Mouse (Mus musculus): ENCODE measurements around the gene E430018J23Rik. TPM values are rescaled to one million over a fixed set of nuclear protein-coding genes. Genes with fewer than 3 reads are reported as not detected.

Gene E430018J23Rik
- 3.5 TPM for polyA plus RNA-seq (2014; fragmentation: Illumina TruSeq; extraction: RNeasy Lipid Tissue Mini Kit (QIAGEN cat#74804); ENCODE audit: insufficient read depth, low read depth, low replicate concordance)

GRCm38 (mm10) chr7:127393157-127393943 is at the start of gene E430018J23Rik:
TSS of gene E430018J23Rik (minus strand) at chr7:127393629.

DNA sequence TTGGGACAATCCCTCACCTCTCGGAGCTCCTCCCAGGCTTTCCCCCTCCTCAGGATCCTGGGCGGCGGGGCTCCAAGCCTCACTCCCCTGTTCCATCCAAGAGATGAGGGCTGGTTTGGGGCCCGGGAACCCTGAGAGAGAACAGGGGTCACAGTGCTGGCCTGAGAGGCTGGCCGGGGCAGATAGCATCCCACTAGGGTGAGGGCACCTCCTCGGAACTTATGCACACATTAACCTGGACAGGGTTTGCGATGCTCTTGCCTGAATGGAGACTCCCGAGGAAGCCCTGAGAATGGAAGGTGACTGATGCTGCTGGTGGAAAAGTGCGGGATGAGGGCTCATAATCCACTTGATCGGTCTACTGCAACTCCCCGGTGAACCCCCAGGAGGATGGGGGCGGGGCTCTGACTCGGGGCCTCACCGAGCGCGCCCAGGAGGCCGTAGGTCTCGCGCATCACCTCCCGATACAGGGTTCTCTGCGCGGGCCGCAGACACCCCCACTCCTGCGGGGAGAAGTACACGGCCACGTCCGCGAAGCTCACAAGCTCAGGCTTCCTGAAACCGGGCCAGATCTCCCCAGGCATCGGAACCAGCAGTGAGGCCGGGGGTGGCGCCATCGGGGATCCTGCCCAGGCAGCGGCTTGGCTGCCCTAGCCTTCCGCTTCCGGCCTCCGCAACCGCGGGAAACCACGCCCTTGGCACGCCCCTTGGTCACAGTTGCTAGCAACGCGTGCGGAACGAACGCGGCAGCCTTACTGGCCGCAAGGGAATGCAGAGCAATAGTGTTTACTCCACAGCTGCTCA is 28.2 kb upstream of the E430018J23Rik start, which contains the start of gene Zfp688:
Zfp688 (minus strand) TSS at position 681 of the 804 bp plus-strand sequence.

DNA sequence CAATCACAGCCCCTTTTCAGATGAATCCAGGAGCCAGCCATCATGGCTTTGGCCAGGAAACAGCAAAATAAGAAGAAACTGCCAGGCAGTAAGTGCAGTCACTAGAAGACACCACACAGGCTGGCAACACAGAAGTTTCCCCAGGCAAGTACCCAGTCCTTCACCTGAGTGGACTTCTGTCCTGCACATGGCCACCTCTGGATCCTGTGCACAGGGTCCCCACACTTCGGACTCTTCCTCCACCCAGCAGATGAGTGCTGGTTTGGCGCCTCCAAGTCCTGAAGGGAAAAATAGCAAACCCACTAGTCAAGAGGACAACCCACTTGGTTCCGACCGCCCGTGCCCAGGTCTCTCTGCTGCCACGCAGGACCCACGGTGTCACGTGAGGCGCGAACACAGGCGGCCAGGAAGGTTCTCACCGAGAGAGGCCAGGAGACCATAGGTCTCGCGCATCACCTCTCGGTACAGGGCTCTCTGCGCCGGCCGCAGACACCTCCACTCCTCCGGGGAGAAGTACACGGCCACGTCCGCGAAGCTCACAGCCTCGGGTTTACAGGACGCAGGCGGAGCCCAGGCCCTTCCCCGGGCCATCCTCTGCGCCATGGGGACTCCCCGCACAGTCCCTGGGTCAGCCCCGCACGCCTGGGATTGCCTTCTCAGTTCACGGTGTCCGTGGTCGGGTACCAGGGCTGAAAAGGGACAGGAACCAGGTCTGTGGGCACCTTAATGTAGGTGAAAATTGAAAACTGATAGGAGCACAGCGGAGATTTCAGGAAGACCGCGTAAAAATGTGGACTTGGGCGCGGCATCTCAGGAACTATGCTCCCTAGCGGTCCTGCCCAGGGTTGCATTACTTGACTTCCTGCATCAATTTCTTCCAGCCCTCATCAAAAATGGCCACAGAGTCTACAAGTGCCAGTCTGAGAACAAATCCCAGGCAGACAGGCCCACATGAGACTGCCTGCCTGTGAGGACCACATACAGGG is 12.9 kb upstream of the E430018J23Rik start, which contains the start of gene Zfp764:
Zfp764 (minus strand) TSS at position 821 of the 986 bp plus-strand sequence.

GRCm38 (mm10) chr7:127386641-127387392 is 6.6 kb downstream of the E430018J23Rik start, which contains the start of gene 9130019O22Rik:
TSS of gene 9130019O22Rik (minus strand) at chr7:127387166.

GRCm38 (mm10) chr7:127375271-127376245 is 17.9 kb downstream of the E430018J23Rik start, which contains the start of gene Zfp747:
TSS of gene Zfp747 (minus strand) at chr7:127376050.

DNA sequence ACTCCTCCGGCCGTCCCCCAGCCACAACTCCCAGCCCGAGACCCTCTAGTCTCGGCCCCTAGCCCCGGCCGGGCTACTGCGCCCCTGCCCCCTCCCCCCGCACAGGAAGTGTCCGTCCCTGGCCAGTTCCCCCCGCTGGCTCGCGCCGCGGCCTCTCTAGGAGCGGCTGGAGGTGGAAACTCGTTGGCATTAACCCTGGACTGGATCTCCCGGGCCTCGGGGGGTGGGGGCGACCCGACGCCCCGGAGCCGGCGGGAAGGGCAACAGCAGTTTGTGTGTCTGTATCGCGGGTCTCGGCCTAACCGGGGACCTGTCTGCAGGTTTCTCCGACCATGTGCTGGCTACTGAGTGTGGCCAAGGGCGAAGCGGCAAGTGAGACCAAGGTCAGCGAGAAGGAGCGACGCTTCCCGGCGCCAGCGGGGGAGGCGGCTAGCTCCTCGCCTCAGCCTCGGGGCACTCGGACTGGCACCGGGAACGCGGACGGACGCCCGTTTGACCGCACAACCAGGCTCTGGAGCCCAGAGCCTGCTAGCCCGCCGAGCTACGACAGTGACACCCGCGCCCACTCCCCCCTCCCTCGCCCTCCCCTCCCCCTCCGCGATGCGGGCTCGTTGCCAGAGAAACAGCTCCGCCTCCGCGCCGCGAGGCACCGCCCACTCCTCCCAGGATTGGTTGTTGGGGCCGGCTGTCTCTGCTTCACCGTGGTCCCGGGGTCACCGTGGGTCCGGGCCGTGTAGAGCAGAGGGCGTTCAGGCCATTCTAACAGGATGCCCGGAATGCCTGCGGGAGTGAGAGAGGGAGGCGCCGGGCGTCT is 47.7 kb downstream of the E430018J23Rik start, which contains the start of gene Zfp768:
Zfp768 (minus strand) TSS at position 78 of the 814 bp plus-strand sequence.

Other genes starting within 250 kb of the E430018J23Rik start
- gene Cd2bp2, start 197.6 kb downstream of the E430018J23Rik start, polyA plus RNA-seq (2014; fragmentation: Illumina TruSeq; extraction: RNeasy Lipid Tissue Mini Kit (QIAGEN cat#74804); ENCODE audit: insufficient read depth, low read depth, low replicate concordance): 33.6 TPM
- gene Tbc1d10b, start 185.2 kb downstream of the E430018J23Rik start, polyA plus RNA-seq (2014; fragmentation: Illumina TruSeq; extraction: RNeasy Lipid Tissue Mini Kit (QIAGEN cat#74804); ENCODE audit: insufficient read depth, low read depth, low replicate concordance): 16.9 TPM
- gene Mylpf, start 184.7 kb downstream of the E430018J23Rik start, polyA plus RNA-seq (2014; fragmentation: Illumina TruSeq; extraction: RNeasy Lipid Tissue Mini Kit (QIAGEN cat#74804); ENCODE audit: insufficient read depth, low read depth, low replicate concordance): 4.2 TPM
- gene Zfp553, start 160.6 kb downstream of the E430018J23Rik start, polyA plus RNA-seq (2014; fragmentation: Illumina TruSeq; extraction: RNeasy Lipid Tissue Mini Kit (QIAGEN cat#74804); ENCODE audit: insufficient read depth, low read depth, low replicate concordance): 5.6 TPM
- gene Sept1, start 160.5 kb downstream of the E430018J23Rik start, polyA plus RNA-seq (2014; fragmentation: Illumina TruSeq; extraction: RNeasy Lipid Tissue Mini Kit (QIAGEN cat#74804); ENCODE audit: insufficient read depth, low read depth, low replicate concordance): 23.5 TPM
- gene Zfp771, start 149.4 kb downstream of the E430018J23Rik start, polyA plus RNA-seq (2014; fragmentation: Illumina TruSeq; extraction: RNeasy Lipid Tissue Mini Kit (QIAGEN cat#74804); ENCODE audit: insufficient read depth, low read depth, low replicate concordance): 10.4 TPM
- 29.4 TPM for gene Dctpp1, start 132.9 kb downstream of the E430018J23Rik start, polyA plus RNA-seq (2014; fragmentation: Illumina TruSeq; extraction: RNeasy Lipid Tissue Mini Kit (QIAGEN cat#74804); ENCODE audit: insufficient read depth, low read depth, low replicate concordance)
- 23.5 TPM for gene Sephs2, start 119.6 kb downstream of the E430018J23Rik start, polyA plus RNA-seq (2014; fragmentation: Illumina TruSeq; extraction: RNeasy Lipid Tissue Mini Kit (QIAGEN cat#74804); ENCODE audit: insufficient read depth, low read depth, low replicate concordance)
- 12.3 TPM for gene Itgal, start 97.4 kb downstream of the E430018J23Rik start, polyA plus RNA-seq (2014; fragmentation: Illumina TruSeq; extraction: RNeasy Lipid Tissue Mini Kit (QIAGEN cat#74804); ENCODE audit: insufficient read depth, low read depth, low replicate concordance)
- 12.4 TPM for gene Zfp768, start 48.0 kb downstream of the E430018J23Rik start, polyA plus RNA-seq (2014; fragmentation: Illumina TruSeq; extraction: RNeasy Lipid Tissue Mini Kit (QIAGEN cat#74804); ENCODE audit: insufficient read depth, low read depth, low replicate concordance)
- 6.3 TPM for gene Zfp747, start 17.6 kb downstream of the E430018J23Rik start, polyA plus RNA-seq (2014; fragmentation: Illumina TruSeq; extraction: RNeasy Lipid Tissue Mini Kit (QIAGEN cat#74804); ENCODE audit: insufficient read depth, low read depth, low replicate concordance)
- 2.7 TPM for gene 9130019O22Rik, start 6.5 kb downstream of the E430018J23Rik start, polyA plus RNA-seq (2014; fragmentation: Illumina TruSeq; extraction: RNeasy Lipid Tissue Mini Kit (QIAGEN cat#74804); ENCODE audit: insufficient read depth, low read depth, low replicate concordance)
- gene Zfp764, start 13.2 kb upstream of the E430018J23Rik start, polyA plus RNA-seq (2014; fragmentation: Illumina TruSeq; extraction: RNeasy Lipid Tissue Mini Kit (QIAGEN cat#74804); ENCODE audit: insufficient read depth, low read depth, low replicate concordance): 7.3 TPM
- 11.8 TPM for gene Zfp688, start 28.4 kb upstream of the E430018J23Rik start, polyA plus RNA-seq (2014; fragmentation: Illumina TruSeq; extraction: RNeasy Lipid Tissue Mini Kit (QIAGEN cat#74804); ENCODE audit: insufficient read depth, low read depth, low replicate concordance)
- 1.7 TPM for gene Zfp689, start 55.5 kb upstream of the E430018J23Rik start, polyA plus RNA-seq (2014; fragmentation: Illumina TruSeq; extraction: RNeasy Lipid Tissue Mini Kit (QIAGEN cat#74804); ENCODE audit: insufficient read depth, low read depth, low replicate concordance)
- gene Prr14, start 66.0 kb upstream of the E430018J23Rik start, polyA plus RNA-seq (2014; fragmentation: Illumina TruSeq; extraction: RNeasy Lipid Tissue Mini Kit (QIAGEN cat#74804); ENCODE audit: insufficient read depth, low read depth, low replicate concordance): 32.8 TPM
- 24.3 TPM for gene Fbrs, start 85.6 kb upstream of the E430018J23Rik start, polyA plus RNA-seq (2014; fragmentation: Illumina TruSeq; extraction: RNeasy Lipid Tissue Mini Kit (QIAGEN cat#74804); ENCODE audit: insufficient read depth, low read depth, low replicate concordance)
- gene Srcap, start 118.4 kb upstream of the E430018J23Rik start, polyA plus RNA-seq (2014; fragmentation: Illumina TruSeq; extraction: RNeasy Lipid Tissue Mini Kit (QIAGEN cat#74804); ENCODE audit: insufficient read depth, low read depth, low replicate concordance): 1.8 TPM
- 11.9 TPM for gene Gm42715, start 126.0 kb upstream of the E430018J23Rik start, polyA plus RNA-seq (2014; fragmentation: Illumina TruSeq; extraction: RNeasy Lipid Tissue Mini Kit (QIAGEN cat#74804); ENCODE audit: insufficient read depth, low read depth, low replicate concordance)
- gene Tmem265, start 167.8 kb upstream of the E430018J23Rik start, polyA plus RNA-seq (2014; fragmentation: Illumina TruSeq; extraction: RNeasy Lipid Tissue Mini Kit (QIAGEN cat#74804); ENCODE audit: insufficient read depth, low read depth, low replicate concordance): not detected
- gene Phkg2, start 179.7 kb upstream of the E430018J23Rik start, polyA plus RNA-seq (2014; fragmentation: Illumina TruSeq; extraction: RNeasy Lipid Tissue Mini Kit (QIAGEN cat#74804); ENCODE audit: insufficient read depth, low read depth, low replicate concordance): 29.0 TPM
- 20.2 TPM for gene Ccdc189, start 195.0 kb upstream of the E430018J23Rik start, polyA plus RNA-seq (2014; fragmentation: Illumina TruSeq; extraction: RNeasy Lipid Tissue Mini Kit (QIAGEN cat#74804); ENCODE audit: insufficient read depth, low read depth, low replicate concordance)
- gene Rnf40, start 195.1 kb upstream of the E430018J23Rik start, polyA plus RNA-seq (2014; fragmentation: Illumina TruSeq; extraction: RNeasy Lipid Tissue Mini Kit (QIAGEN cat#74804); ENCODE audit: insufficient read depth, low read depth, low replicate concordance): 24.5 TPM
- 5.9 TPM for gene Zfp629, start 222.2 kb upstream of the E430018J23Rik start, polyA plus RNA-seq (2014; fragmentation: Illumina TruSeq; extraction: RNeasy Lipid Tissue Mini Kit (QIAGEN cat#74804); ENCODE audit: insufficient read depth, low read depth, low replicate concordance)

Measured in lung, adult 10 weeks (tissue).